Mouse (Mus musculus) midbrain, embryonic 16.5 days (tissue): Measurements from ENCODE around the gene Phyhipl. TPM values are rescaled to one million over a fixed set of nuclear protein-coding genes. Genes with fewer than 3 reads are reported as not detected.

Experiments
- ATAC-seq: fragments of 200-750 bp; cut with Nextera tagmentation; 2 replicates; pipeline ENCODE4 v1.8.0; 2017; ENCODE audit warnings: moderate TSS enrichment
- H3K27ac ChIP-seq: fragments of 300-500 bp; sonication (generic); 2 replicates; pipeline ENCODE4 v1.5.1; 2014; ENCODE audit warnings: mild to moderate bottlenecking, low read length, mixed read lengths
- H3K27me3 ChIP-seq: fragments of 300-500 bp; sonication (generic); 2 replicates; pipeline ENCODE4 v1.6.1; 2014; ENCODE audit warnings: low read depth, low read length, mixed read lengths; ENCODE audit not compliant: control insufficient read depth, insufficient read depth
- H3K36me3 ChIP-seq: fragments of 300-500 bp; sonication (generic); 2 replicates; pipeline ENCODE4 v1.6.1; 2014; ENCODE audit warnings: mild to moderate bottlenecking, low read length, moderate library complexity, mixed read lengths; ENCODE audit not compliant: control insufficient read depth, insufficient read depth
- H3K4me1 ChIP-seq: fragments of 300-500 bp; sonication (generic); 2 replicates; pipeline ENCODE4 v1.6.1; 2014; ENCODE audit warnings: mild to moderate bottlenecking, low read length, mixed read lengths; ENCODE audit not compliant: control insufficient read depth, insufficient read depth
- H3K4me2 ChIP-seq: fragments of 300-500 bp; sonication (generic); 2 replicates; pipeline ENCODE4 v1.6.1; 2014; ENCODE audit warnings: mild to moderate bottlenecking, low read length, mixed read lengths
- H3K4me3 ChIP-seq: fragments of 300-500 bp; sonication (generic); 2 replicates; pipeline ENCODE4 v1.5.1; 2014; ENCODE audit warnings: low read depth, mild to moderate bottlenecking, low read length, moderate library complexity, mixed read lengths
- H3K9ac ChIP-seq: fragments of 300-500 bp; sonication (generic); 2 replicates; pipeline ENCODE4 v1.6.1; 2014; ENCODE audit warnings: low read depth, low read length, mixed read lengths
- H3K9me3 ChIP-seq: fragments of 300-500 bp; sonication (generic); replicated peaks from 2 replicates; pipeline ENCODE4 v1.6.1; 2014; ENCODE audit warnings: mild to moderate bottlenecking, low read length, mixed read lengths; ENCODE audit not compliant: control insufficient read depth, poor library complexity, severe bottlenecking
- WGBS: fragments of 180-500 bp; shearing (Covaris S2); extraction: QIAGEN DNeasy Blood & Tissue Kit; methylation state at CpG from one replicate; pipeline ENCODE4 v1.1.7; 2014; 5-methylcytosine and 5-hydroxymethylcytosine counted together
- polyA plus RNA-seq: library from polyadenylated mRNA; unstranded; fragments of >200 nt; fragmentation: Nextera tagmentation; extraction: Ambion mirVana; gene quantifications from 2 replicates; pipeline ENCODE4 v1.2.1, GENCODE M21; 2015

The Phyhipl gene
- polyA plus RNA-seq, 1 experiment from 2014 or later = 327 TPM

- Histone ChIP-seq H3K4me3 (no peak overlapping the region), H3K27ac (peak overlapping the region; percentile 6; the same call in 1 of the 2 replicates), H3K9ac (no peak overlapping the region), H3K36me3 (no peaks in the 10 kb centered on the region), H3K4me1 (no peaks in the 10 kb centered on the region; the same call in 1 of the 2 replicates), H3K4me2 (no peak overlapping the region), H3K27me3 (no peaks in the 10 kb centered on the region), H3K9me3 (no peaks in the 10 kb centered on the region)
- WGBS = 37% methylated on average over 17 of the region's 17 CpGs
- peak; percentile 75 for ATAC-seq
Observed at GRCm38 (mm10) chr10:70640075-70640737, 15.6 kb downstream of the Phyhipl start.

GRCm38 (mm10) chr10:70637640-70638328, 18.0 kb downstream of the Phyhipl start:
- no peak overlapping the region for H3K4me3 ChIP-seq
- 53% methylated on average over 12 of the region's 12 CpGs for WGBS
- no peaks in the 10 kb centered on the region for H3K36me3 ChIP-seq
- ATAC-seq = no peak
- H3K4me2 ChIP-seq = no peak overlapping the region
- no peak overlapping the region for H3K9ac ChIP-seq
- H3K27me3 ChIP-seq = no peaks in the 10 kb centered on the region
- H3K27ac ChIP-seq = no peak overlapping the region
- no peaks in the 10 kb centered on the region for H3K9me3 ChIP-seq
- H3K4me1 ChIP-seq = no peaks in the 10 kb centered on the region; the same call in 1 of the 2 replicates

- Histone ChIP-seq H3K4me1 (no peaks in the 10 kb centered on the region; the same call in 1 of the 2 replicates), H3K9ac (no peak overlapping the region), H3K9me3 (no peaks in the 10 kb centered on the region), H3K4me3 (no peak overlapping the region), H3K4me2 (no peak overlapping the region), H3K27ac (no peak overlapping the region), H3K27me3 (no peaks in the 10 kb centered on the region), H3K36me3 (no peaks in the 10 kb centered on the region)
- no peak for ATAC-seq
- WGBS = 73% methylated on average over 1 of the region's 1 CpGs
Observed at GRCm38 (mm10) chr10:70635261-70635660, 20.5 kb downstream of the Phyhipl start.

- H3K4me2 ChIP-seq = no peak overlapping the region
- ATAC-seq = no peak
- H3K36me3 ChIP-seq = no peaks in the 10 kb centered on the region
- H3K4me3 ChIP-seq = no peak overlapping the region
- H3K9me3 ChIP-seq = no peaks in the 10 kb centered on the region
- no peaks in the 10 kb centered on the region for H3K4me1 ChIP-seq
- no peak overlapping the region for H3K9ac ChIP-seq
- 68% methylated on average over 1 of the region's 1 CpGs for WGBS
- no peak overlapping the region for H3K27ac ChIP-seq
- no peaks in the 10 kb centered on the region for H3K27me3 ChIP-seq
Observed at GRCm38 (mm10) chr10:70631142-70631541, 24.6 kb downstream of the Phyhipl start.

GRCm38 (mm10) chr10:70623461-70623860, 32.3 kb downstream of the Phyhipl start:
- no peak overlapping the region for H3K9ac ChIP-seq
- WGBS = 97% methylated on average over 3 of the region's 3 CpGs
- ATAC-seq = no peak
- no peaks in the 10 kb centered on the region for H3K27me3 ChIP-seq
- H3K4me3 ChIP-seq = no peak overlapping the region
- no peak overlapping the region for H3K4me2 ChIP-seq
- H3K9me3 ChIP-seq = no peaks in the 10 kb centered on the region
- H3K36me3 ChIP-seq = no peaks in the 10 kb centered on the region
- no peak overlapping the region for H3K27ac ChIP-seq
- H3K4me1 ChIP-seq = no peaks in the 10 kb centered on the region

- Histone ChIP-seq H3K27ac (no peak overlapping the region), H3K9me3 (no peaks in the 10 kb centered on the region), H3K27me3 (no peaks in the 10 kb centered on the region), H3K4me2 (no peak overlapping the region), H3K4me1 (no peaks in the 10 kb centered on the region), H3K4me3 (no peak overlapping the region), H3K36me3 (no peaks in the 10 kb centered on the region), H3K9ac (no peak overlapping the region)
- ATAC-seq = no peak
- WGBS = 89% methylated on average over 6 of the region's 6 CpGs
Observed at GRCm38 (mm10) chr10:70616377-70616776, 39.4 kb downstream of the Phyhipl start.

- Histone ChIP-seq H3K9ac (no peak overlapping the region), H3K27ac (no peak overlapping the region), H3K4me3 (no peak overlapping the region), H3K36me3 (no peaks in the 10 kb centered on the region), H3K27me3 (no peaks in the 10 kb centered on the region), H3K9me3 (no peaks in the 10 kb centered on the region), H3K4me1 (no peaks in the 10 kb centered on the region), H3K4me2 (no peak overlapping the region)
- 92% methylated on average over 1 of the region's 1 CpGs for WGBS
- no peak for ATAC-seq
Observed at GRCm38 (mm10) chr10:70611633-70612032, 44.1 kb downstream of the Phyhipl start.

- Histone ChIP-seq H3K4me3 (peak overlapping the region; percentile 91), H3K36me3 (no peaks in the 10 kb centered on the region), H3K27ac (peak overlapping the region; percentile 97), H3K4me1 (peaks cover 17% of the 10 kb centered on the region), H3K27me3 (no peaks in the 10 kb centered on the region), H3K4me2 (peak overlapping the region; percentile 69), H3K9me3 (no peaks in the 10 kb centered on the region), H3K9ac (peak overlapping the region; percentile 97)
- WGBS = under 1% methylated on average over 28 of the region's 28 CpGs
- ATAC-seq = peak; percentile 70
Observed at GRCm38 (mm10) chr10:70599925-70600305, 55.9 kb downstream of the Phyhipl start.
